Mouse (Mus musculus): ENCODE measurements around the gene Eipr1.

- no peak for TF ChIP-seq CTCF (conservative IDR thresholded peaks at IDR 0.05 in 1 of 2, IDR thresholded peaks at IDR 0.05 in 1 of 2; ENCODE audit: low read depth in 2 of 2, low read length in 2 of 2)
- TF ChIP-seq SIN3A (IDR thresholded peaks at IDR 0.05; ENCODE audit: low read length): no peak
- no peak for TF ChIP-seq MAX (IDR thresholded peaks at IDR 0.05; ENCODE audit: low read length)
- no peak for TF ChIP-seq E2F4 (IDR thresholded peaks at IDR 0.05; ENCODE audit: insufficient replicate concordance, low read depth, low read length)
- TF ChIP-seq ETS1 (conservative IDR thresholded peaks at IDR 0.05; ENCODE audit: low read depth, low read length): no peak
- TF ChIP-seq POLR2A (IDR thresholded peaks at IDR 0.05; ENCODE audit: low read depth, low read length): no peak
- TF ChIP-seq EP300 (IDR thresholded peaks at IDR 0.05; ENCODE audit: low read length): no peak
- TF ChIP-seq UBTF (IDR thresholded peaks at IDR 0.05; ENCODE audit: low read depth, low read length): no peak
- TF ChIP-seq ZC3H11A (IDR thresholded peaks at IDR 0.05; ENCODE audit: low read depth, low read length): no peak
- no peak for TF ChIP-seq CHD2 (IDR thresholded peaks at IDR 0.05; ENCODE audit: low read length)
- TF ChIP-seq HCFC1 (IDR thresholded peaks at IDR 0.05; ENCODE audit: low read depth, low read length): no peak
- no peak for TF ChIP-seq MAFK (IDR thresholded peaks at IDR 0.05; ENCODE audit: insufficient replicate concordance, low read length)
- TF ChIP-seq ZKSCAN1 (IDR thresholded peaks at IDR 0.05; ENCODE audit: borderline replicate concordance, low read depth, low read length): no peak
- no peak for TF ChIP-seq JUND (conservative IDR thresholded peaks at IDR 0.05; ENCODE audit: low read depth, low read length)
Observed at GRCm38 (mm10) chr12:28809756-28810337, 58.2 kb downstream of the Eipr1 start.

Measured in CH12.LX (cell line).